Mouse (Mus musculus): ENCODE measurements around the gene Hdac5. TPM values are rescaled to one million over a fixed set of nuclear protein-coding genes. Genes with fewer than 3 reads are reported as not detected.

Hdac5 gene
- polyA plus RNA-seq, 1 experiment = 194 TPM

- TF ChIP-seq POLR2A (IDR thresholded peaks at IDR 0.05; ENCODE audit: borderline replicate concordance, insufficient read depth, low read length) (no peak), CTCF (IDR thresholded peaks at IDR 0.05; ENCODE audit: borderline replicate concordance, insufficient read depth, low read depth, low read length) (no peak)
- 41% methylated on average over 3 of the region's 3 CpGs for WGBS
- Histone ChIP-seq H3K4me3 (replicated peaks; ENCODE audit: insufficient read depth, low read depth, low read length) (peak overlapping the region; percentile 86), H3K4me1 (ENCODE audit: control insufficient read depth, insufficient read depth, low read length) (peaks cover 6% of the 10 kb centered on the region; the same call in 1 of the 2 replicates), H3K27me3 (ENCODE audit: control insufficient read depth, insufficient read depth, low read length) (no peaks in the 10 kb centered on the region), H3K27ac (ENCODE audit: insufficient read depth, low read length) (no peak overlapping the region)
- no peak for DNase-seq
Measured at GRCm38 (mm10) chr11:102185677-102186076, 44.3 kb downstream of the Hdac5 start.

GRCm38 (mm10) chr11:102184646-102185495 lies 45.1 kb downstream of the Hdac5 start, which contains the start of gene Lsm12:
Lsm12 (minus strand) TSS chr11:102185296.
- peaks cover 5% of the 10 kb centered on the region; the same call in 1 of the 2 replicates for H3K4me1 ChIP-seq (ENCODE audit: control insufficient read depth, insufficient read depth, low read length)
- DNase-seq = peak; percentile 94 to 97
- peak within 1 kb of the TSS; percentile 88 for H3K27ac ChIP-seq (ENCODE audit: insufficient read depth, low read length)
- 1% methylated on average over 68 of the region's 70 CpGs for WGBS
- TF ChIP-seq CTCF (IDR thresholded peaks at IDR 0.05; ENCODE audit: borderline replicate concordance, insufficient read depth, low read depth, low read length) = no peak
- TF ChIP-seq POLR2A (IDR thresholded peaks at IDR 0.05; ENCODE audit: borderline replicate concordance, insufficient read depth, low read length) = peak; percentile 70
- H3K4me3 ChIP-seq (replicated peaks; ENCODE audit: insufficient read depth, low read depth, low read length) = peak within 1 kb of the TSS; percentile 86
- no peaks in the 10 kb centered on the region for H3K27me3 ChIP-seq (ENCODE audit: control insufficient read depth, insufficient read depth, low read length)

- 1% methylated on average over 7 of the region's 7 CpGs for WGBS
- Histone ChIP-seq H3K27ac (ENCODE audit: insufficient read depth, low read length) (0 out of 2 replicates have a peak overlapping the region, but pooled peaks have one; percentile 37), H3K27me3 (ENCODE audit: control insufficient read depth, insufficient read depth, low read length) (no peaks in the 10 kb centered on the region), H3K4me3 (replicated peaks; ENCODE audit: insufficient read depth, low read depth, low read length) (peak overlapping the region; percentile 86), H3K4me1 (ENCODE audit: control insufficient read depth, insufficient read depth, low read length) (peaks cover 5% of the 10 kb centered on the region; the same call in 1 of the 2 replicates)
- no peak for DNase-seq
- TF ChIP-seq POLR2A (IDR thresholded peaks at IDR 0.05; ENCODE audit: borderline replicate concordance, insufficient read depth, low read length) = no peak
- no peak for TF ChIP-seq CTCF (IDR thresholded peaks at IDR 0.05; ENCODE audit: borderline replicate concordance, insufficient read depth, low read depth, low read length)
Measured at GRCm38 (mm10) chr11:102184253-102184645, 45.7 kb downstream of the Hdac5 start.

- TF ChIP-seq CTCF (IDR thresholded peaks at IDR 0.05; ENCODE audit: borderline replicate concordance, insufficient read depth, low read depth, low read length) (no peak), POLR2A (IDR thresholded peaks at IDR 0.05; ENCODE audit: borderline replicate concordance, insufficient read depth, low read length) (no peak)
- peaks cover 6% of the 10 kb centered on the region for H3K4me1 ChIP-seq (ENCODE audit: control insufficient read depth, insufficient read depth, low read length)
- no peak overlapping the region for H3K27ac ChIP-seq (ENCODE audit: insufficient read depth, low read length)
- H3K27me3 ChIP-seq (ENCODE audit: control insufficient read depth, insufficient read depth, low read length) = no peaks in the 10 kb centered on the region
- no peak overlapping the region for H3K4me3 ChIP-seq (replicated peaks; ENCODE audit: insufficient read depth, low read depth, low read length)
- no peak for DNase-seq
Measured at GRCm38 (mm10) chr11:102179836-102180235, 50.1 kb downstream of the Hdac5 start.

- H3K27ac ChIP-seq (ENCODE audit: insufficient read depth, low read length) = no peak overlapping the region
- WGBS = 90% methylated on average over 5 of the region's 5 CpGs
- H3K27me3 ChIP-seq (ENCODE audit: control insufficient read depth, insufficient read depth, low read length) = no peaks in the 10 kb centered on the region
- peaks cover 30% of the 10 kb centered on the region for H3K4me1 ChIP-seq (ENCODE audit: control insufficient read depth, insufficient read depth, low read length)
- no peak for TF ChIP-seq CTCF (IDR thresholded peaks at IDR 0.05; ENCODE audit: borderline replicate concordance, insufficient read depth, low read depth, low read length)
- TF ChIP-seq POLR2A (IDR thresholded peaks at IDR 0.05; ENCODE audit: borderline replicate concordance, insufficient read depth, low read length) = no peak
- DNase-seq = no peak
- H3K4me3 ChIP-seq (replicated peaks; ENCODE audit: insufficient read depth, low read depth, low read length) = no peak overlapping the region
Measured at GRCm38 (mm10) chr11:102168689-102169088, 61.3 kb downstream of the Hdac5 start.

- WGBS = 23% methylated on average over 5 of the region's 5 CpGs
- Histone ChIP-seq H3K4me1 (ENCODE audit: control insufficient read depth, insufficient read depth, low read length) (peaks cover 30% of the 10 kb centered on the region), H3K27me3 (ENCODE audit: control insufficient read depth, insufficient read depth, low read length) (no peaks in the 10 kb centered on the region), H3K27ac (ENCODE audit: insufficient read depth, low read length) (no peak overlapping the region), H3K4me3 (replicated peaks; ENCODE audit: insufficient read depth, low read depth, low read length) (no peak overlapping the region)
- no peak for TF ChIP-seq POLR2A (IDR thresholded peaks at IDR 0.05; ENCODE audit: borderline replicate concordance, insufficient read depth, low read length)
- no peak for TF ChIP-seq CTCF (IDR thresholded peaks at IDR 0.05; ENCODE audit: borderline replicate concordance, insufficient read depth, low read depth, low read length)
- DNase-seq = peak; percentile 38 to 66
Measured at GRCm38 (mm10) chr11:102167539-102167938, 62.4 kb downstream of the Hdac5 start.

- peak overlapping the region; percentile 28; the same call in 1 of the 2 replicates for H3K27ac ChIP-seq (ENCODE audit: insufficient read depth, low read length)
- WGBS = 18% methylated on average over 6 of the region's 6 CpGs
- no peaks in the 10 kb centered on the region for H3K27me3 ChIP-seq (ENCODE audit: control insufficient read depth, insufficient read depth, low read length)
- peaks cover 30% of the 10 kb centered on the region for H3K4me1 ChIP-seq (ENCODE audit: control insufficient read depth, insufficient read depth, low read length)
- TF ChIP-seq POLR2A (IDR thresholded peaks at IDR 0.05; ENCODE audit: borderline replicate concordance, insufficient read depth, low read length) (no peak), CTCF (IDR thresholded peaks at IDR 0.05; ENCODE audit: borderline replicate concordance, insufficient read depth, low read depth, low read length) (no peak)
- DNase-seq = peak; percentile 58 to 78
- H3K4me3 ChIP-seq (replicated peaks; ENCODE audit: insufficient read depth, low read depth, low read length) = no peak overlapping the region
Measured at GRCm38 (mm10) chr11:102165971-102166722, 63.8 kb downstream of the Hdac5 start.

Data from cerebellum, adult 2 months (tissue).